Mouse (Mus musculus) mature B cell (primary cell): ENCODE results near the gene Olfr522.

Source experiments
- in situ Hi-C: fragments of 300-500 bp; cut with MboI; formaldehyde crosslinking; loops from 2 replicates; pipeline ENCODE4 v1.14.3; 2019

Olfr522 gene

DNA sequence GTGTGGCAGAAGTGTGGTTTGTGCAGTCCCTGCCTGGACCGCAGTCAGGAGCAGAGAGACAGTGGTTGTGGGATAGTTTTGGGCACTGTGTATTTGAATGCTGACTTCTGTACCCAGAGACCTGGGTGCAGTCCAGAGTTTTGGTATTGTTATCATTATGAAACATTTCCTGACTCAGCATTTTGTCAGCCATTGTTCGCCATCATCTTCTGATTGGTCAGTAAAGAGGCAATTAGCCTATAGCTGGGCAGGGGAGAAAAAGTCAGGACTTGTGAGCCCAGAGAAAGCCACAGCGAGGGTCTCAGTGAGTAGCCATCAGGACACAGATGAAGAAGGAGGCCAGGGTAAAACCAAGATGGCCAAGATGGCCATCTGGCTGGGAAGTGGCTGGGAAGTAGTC lies 4.2 kb downstream of the Olfr522 start:
- in situ Hi-C loops = no loop called here

DNA sequence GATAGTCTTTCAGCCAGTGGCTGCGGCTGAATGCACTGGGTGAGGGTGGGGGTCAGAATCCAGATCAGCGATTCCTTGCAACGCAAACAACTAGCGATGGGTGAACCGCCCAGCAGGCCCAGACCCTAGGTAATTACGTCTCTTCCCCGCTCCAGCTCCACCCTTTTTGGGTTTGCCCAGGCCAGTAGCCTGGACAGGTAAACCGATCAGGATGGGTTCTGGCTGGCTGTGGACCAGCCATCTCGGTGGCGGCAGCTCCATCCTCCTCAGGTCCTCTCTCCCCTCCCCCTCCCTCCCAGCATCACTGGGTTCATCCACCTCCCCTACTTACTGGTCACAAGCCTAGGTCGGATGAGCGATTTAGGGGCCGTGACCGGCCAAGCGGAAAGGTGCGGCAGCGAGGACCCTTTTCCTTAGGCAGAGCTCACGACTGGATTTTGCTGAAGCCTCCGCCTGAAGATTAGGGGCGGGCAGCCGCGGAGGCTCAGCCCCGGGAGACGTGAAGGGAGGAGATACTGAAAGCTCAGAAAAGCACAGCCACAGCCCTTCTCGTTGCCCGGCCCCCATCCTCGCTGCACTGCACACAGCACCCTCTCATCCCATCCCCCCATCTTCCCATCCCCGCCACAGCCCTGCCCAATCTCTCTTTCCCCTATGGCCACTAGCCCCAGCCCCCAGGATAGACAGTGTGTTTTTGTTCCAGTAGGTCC lies 10.2 kb downstream of the Olfr522 start, which contains the start of gene Sprn:
Gene Sprn, minus strand, starts transcription at position 660 of the 710 bp plus-strand sequence.
- in situ Hi-C loops = no loop called here

DNA sequence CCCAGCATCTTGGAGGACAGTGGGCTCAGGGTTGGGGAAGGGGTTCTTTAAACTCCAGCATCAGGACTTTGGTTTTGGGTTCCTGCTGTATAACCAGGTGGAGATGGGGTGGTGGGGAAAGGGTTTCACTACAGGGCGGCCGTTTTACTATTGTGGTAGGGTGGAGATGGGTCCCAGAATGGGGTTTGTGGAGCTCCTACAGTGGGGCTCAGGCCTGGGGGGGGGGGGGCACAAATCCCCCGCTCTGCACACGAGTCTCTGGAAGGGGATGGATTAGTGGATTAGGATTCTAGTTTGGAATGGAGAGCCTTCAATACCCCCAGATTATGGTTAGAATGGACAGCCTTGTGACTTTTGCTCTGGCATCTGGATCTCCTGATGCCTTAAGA lies 10.7 kb downstream of the Olfr522 start:
- in situ Hi-C loops = no loop called here

GRCm38 (mm10) chr7:140153383-140153782 lies 11.2 kb downstream of the Olfr522 start:
- in situ Hi-C loops = no loop called here

- in situ Hi-C loops = loop anchor here (25.0 kb wide), 1 partner anchor 907 kb away; the partner anchor contains the start of gene Pwwp2b
Observed at GRCm38 (mm10) chr7:140144550-140144949, 20.0 kb downstream of the Olfr522 start.

GRCm38 (mm10) chr7:140141350-140141749 lies 23.2 kb downstream of the Olfr522 start:
- in situ Hi-C loops = loop anchor here (25.0 kb wide), 1 partner anchor 904 kb away; the partner anchor contains the start of gene Pwwp2b

DNA sequence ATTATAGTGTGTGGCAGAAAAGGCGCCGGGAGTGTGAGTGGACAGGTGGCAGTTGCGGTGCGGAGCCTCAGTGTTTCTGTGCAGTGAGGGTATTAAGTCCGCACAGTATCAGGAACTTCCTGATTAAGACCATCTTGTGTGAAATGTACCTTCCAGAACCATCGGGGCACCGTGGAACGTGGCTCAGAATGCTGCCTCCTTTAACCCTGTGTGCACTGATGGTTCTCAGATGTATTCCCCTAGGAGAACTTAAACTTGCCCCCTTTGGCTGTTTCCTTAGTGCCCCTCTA lies 26.6 kb downstream of the Olfr522 start:
- in situ Hi-C loops = loop anchor here (25.0 kb wide), 1 partner anchor 901 kb away; the partner anchor contains the start of gene Pwwp2b

GRCm38 (mm10) chr7:140137135-140138020 lies 27.2 kb downstream of the Olfr522 start, which contains the start of gene Mtg1:
Gene Mtg1, plus strand, starts transcription at chr7:140137564.
- in situ Hi-C loops = loop anchor here (25.0 kb wide), 1 partner anchor 900 kb away; the partner anchor contains the start of gene Pwwp2b

DNA sequence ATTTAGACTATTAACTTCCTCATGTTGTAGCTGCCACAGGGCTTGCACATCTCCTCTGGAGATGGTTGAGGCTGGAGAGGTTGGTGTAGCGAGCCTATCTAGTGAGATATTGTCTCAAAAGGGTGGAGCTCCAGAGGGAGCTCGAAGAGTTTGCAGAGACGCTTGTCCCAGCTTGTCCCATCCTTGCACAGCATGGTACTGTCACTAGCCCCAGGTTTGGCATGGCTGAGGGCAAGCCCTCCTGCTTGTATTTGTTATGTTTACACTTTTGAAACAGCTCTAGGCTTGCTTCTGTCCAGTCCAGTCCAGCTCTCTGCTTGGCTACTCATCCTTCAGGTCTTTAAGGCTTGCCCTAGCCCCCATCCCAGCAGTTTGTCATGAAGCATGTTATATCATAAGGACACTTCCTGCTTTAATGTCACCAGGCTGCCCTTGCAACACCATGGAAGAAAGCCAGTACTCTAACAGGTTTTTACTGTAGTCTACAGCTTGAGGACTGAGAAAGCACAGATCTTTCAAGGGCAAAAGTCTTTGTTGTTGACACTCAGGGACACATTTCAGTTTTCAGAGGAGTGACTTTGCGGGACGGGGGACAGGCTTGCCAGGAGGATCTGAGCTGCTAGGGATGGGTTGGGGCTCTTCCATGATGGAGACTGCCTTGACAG lies 29.3 kb downstream of the Olfr522 start:
- in situ Hi-C loops = loop anchor here (25.0 kb wide), 1 partner anchor 898 kb away; the partner anchor contains the start of gene Pwwp2b

DNA sequence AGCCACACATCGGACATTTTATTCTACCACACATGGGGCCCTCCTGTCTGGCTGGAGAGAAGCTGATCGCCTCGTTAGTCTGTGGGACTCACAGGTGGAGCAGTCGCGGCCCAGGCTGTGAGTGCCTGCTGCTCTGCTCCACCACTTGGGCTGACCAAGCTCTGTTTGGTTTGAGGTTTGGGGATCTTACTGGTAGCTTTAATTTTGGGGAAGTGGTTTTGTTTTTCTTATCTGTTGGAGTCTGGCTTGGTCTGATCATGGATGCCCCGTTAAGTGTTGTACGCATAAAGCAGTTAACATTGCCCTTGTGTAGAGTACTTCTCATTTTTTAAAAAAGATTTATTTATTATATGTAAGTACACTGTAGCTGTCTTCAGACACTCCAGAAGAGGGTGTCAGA lies 30.5 kb downstream of the Olfr522 start:
- in situ Hi-C loops = loop anchor here (25.0 kb wide), 1 partner anchor 897 kb away; the partner anchor contains the start of gene Pwwp2b

DNA sequence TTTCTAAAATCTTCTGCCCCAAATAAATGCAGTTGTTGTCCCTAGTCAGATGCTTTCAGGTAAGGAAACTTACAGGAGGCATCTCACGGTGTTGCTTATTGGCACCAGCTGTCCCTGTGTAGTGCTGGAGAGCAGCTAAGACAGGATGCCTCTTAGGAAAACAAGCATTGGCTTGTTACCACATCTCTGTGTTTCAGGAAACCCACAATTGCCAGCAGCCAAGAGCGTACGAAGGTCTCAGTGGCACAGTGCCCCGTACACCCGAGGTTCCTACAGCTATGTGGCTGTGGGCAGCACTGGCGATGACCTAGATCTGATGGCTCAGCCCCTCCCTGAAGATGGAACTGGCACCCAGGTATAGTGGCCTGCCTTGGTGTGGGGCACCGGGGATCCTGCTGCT lies 32.4 kb downstream of the Olfr522 start:
- in situ Hi-C loops = loop anchor here (25.0 kb wide), 1 partner anchor 895 kb away; the partner anchor contains the start of gene Pwwp2b

DNA sequence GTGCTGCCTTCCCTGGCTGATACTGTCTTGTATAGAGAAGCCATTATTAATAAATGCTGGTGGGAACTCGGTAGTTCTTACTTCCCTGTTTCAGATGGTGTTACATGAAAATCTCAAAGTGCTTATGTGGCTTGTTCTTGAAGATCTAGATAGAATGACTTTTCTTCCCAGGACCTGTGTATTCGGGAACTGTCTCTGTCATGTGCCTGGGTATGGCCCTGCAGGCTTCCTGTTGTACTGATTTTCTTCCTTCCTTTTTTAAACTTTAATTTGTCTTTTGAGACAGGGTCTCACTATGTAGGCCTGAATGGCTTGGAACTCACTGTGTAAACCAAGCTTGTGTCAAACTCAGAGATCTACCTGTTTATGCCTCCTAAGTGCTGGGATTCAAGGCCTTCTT lies 36.7 kb downstream of the Olfr522 start:
- in situ Hi-C loops = loop anchor here (25.0 kb wide), 1 partner anchor 891 kb away; the partner anchor contains the start of gene Pwwp2b

- in situ Hi-C loops = loop anchor here (25.0 kb wide), 1 partner anchor 890 kb away; the partner anchor contains the start of gene Pwwp2b
Observed at GRCm38 (mm10) chr7:140126934-140127333, 37.6 kb downstream of the Olfr522 start.

DNA sequence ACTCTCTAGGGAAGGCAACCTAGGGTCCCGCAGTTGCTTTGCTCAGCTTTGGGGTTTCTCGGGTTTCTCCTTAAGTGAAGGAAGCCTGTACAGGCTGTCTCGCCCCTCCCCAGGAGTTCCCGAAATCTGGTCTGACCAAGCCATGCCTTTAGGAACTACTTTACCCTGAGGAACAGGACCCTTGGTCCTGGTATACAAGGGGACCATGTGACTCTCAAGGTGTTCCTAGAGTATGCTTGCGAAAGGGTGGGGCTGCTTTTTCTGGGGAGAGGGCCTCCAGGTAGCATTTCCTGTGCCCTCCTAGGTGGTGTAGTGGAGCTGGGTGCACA lies 38.6 kb downstream of the Olfr522 start:
- in situ Hi-C loops = loop anchor here (25.0 kb wide), 1 partner anchor 889 kb away; the partner anchor contains the start of gene Pwwp2b

DNA sequence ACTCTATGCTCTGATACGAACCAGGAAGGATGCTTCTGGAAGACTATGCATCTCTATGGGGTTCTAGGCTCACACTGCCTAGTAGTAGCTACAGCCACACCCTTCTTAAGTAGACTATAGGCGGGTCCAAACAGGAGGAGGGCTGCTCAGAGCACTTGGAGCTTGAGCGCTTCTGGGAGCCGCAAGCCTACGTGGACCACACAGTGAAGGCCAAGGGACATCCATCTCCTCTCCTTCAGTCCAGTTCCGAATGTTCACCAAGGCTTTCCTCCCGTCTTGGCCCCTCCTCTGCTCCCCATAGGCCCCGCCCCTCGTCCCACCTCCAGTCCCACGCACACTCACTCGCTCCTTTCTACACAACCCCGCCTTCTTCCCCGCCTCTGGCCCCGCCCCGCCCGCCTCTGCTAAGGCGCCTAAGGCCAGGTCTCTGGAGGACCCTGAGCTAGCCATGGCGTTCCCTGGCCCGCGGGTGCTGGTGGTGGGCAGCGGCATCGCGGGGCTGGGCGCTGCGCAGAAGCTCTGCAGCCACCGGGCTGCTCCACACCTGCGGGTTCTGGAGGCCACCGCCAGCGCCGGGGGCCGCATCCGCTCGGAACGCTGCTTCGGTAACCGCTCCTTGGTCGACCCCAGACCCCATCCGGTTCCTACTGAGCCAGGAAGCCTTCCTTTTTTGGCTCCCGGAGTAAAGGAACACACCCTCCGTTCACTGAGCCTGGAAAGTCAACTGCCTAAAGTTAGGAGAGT lies 39.1 kb downstream of the Olfr522 start:
- in situ Hi-C loops = loop anchor here (25.0 kb wide), 1 partner anchor 888 kb away; the partner anchor contains the start of gene Pwwp2b

GRCm38 (mm10) chr7:140124382-140124781 lies 40.2 kb downstream of the Olfr522 start:
- in situ Hi-C loops = no loop called here

GRCm38 (mm10) chr7:140122765-140123164 lies 41.8 kb downstream of the Olfr522 start:
- in situ Hi-C loops = no loop called here

DNA sequence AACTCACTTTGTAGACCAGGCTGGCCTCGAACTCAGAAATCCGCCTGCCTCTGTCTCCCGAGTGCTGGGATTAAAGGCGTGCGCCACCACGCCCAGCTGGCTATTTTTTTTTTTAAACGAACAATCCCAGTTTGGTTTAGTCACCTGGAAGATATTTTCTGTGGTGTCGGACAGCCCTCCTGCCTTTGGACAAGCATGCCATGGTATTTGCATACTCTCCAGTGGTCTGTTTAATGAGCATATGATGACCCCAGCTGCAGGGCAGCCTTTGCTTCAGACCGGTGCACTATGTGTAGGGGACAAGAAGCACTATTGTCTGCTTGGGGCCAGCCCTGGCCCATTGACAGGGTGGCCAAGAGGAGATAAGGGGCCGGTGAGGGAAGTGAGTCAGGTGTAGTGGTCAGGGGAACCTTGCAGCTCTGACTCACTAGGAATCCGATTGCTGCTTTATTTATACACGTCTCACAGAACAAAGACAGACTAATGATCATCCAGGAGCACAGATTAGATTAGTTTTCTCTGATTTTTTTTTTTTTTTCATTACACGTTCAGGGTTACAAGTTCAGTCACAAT lies 43.1 kb downstream of the Olfr522 start:
- in situ Hi-C loops = no loop called here

DNA sequence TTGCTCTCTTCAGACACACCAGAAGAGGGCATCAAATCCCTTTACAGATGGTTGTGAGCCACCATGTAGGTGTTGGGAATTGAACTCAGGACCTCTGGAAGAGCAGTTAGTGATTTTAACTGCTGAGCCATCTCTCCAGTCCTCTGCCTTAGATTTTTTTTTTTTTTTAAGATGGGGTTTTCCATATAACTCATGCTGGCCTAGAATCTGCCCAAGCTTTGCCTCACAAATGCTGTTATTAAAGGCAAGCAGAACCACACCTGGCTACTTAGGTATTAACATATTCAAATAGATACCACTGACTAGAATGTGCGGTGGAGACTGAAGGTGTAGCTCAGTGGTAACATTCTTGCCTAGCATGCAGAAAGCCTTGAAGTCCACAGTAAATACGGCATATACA lies 44.1 kb downstream of the Olfr522 start:
- in situ Hi-C loops = no loop called here

DNA sequence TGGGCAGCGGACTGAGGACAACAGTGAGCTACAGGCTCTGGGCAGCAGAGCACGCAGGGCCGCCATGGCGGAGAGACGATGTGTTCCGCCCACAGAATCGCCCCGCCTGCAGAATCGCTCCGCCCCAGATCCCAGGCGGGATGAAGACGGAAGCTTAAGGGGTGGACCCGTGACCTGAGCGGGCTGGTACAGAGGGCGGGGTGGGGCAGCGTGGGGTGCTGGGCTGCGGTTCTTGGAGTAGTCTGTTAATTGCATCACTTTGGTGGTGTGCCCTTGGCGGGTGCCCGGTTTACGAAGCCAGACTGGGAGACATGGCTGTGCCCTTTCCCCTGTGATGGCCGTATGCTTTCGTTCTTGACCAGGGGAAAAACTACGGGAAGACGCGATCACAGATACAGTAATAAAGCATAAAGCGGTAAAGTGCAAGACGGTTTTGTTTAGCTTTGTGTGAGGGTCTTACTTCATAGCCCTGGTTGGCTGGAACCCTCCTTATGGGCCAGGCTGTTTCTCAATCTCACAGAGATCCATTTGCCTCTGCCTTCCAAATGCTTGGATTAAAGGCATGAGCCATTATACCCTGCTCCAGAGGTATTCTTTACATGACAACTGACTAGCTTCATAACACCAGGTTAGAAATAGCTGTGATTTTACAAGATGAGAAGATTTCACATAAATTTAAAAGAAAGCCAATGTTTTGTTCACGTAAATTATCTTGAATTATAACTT lies 48.1 kb downstream of the Olfr522 start, which contains the start of gene Echs1:
Gene Echs1, minus strand, starts transcription at position 148 of the 726 bp plus-strand sequence.
- in situ Hi-C loops = no loop called here
